Mouse (Mus musculus) right cerebral cortex, postnatal 4 days (tissue): ENCODE results near the gene Mkln1.
A peak's percentile ranks its signal among the peaks of the same experiment; 100 is the strongest.

Experiments
- DNase-seq: peaks from one replicate; pipeline ENCODE4 v3.0.0-alpha.2; 2022

Mkln1 gene

GRCm38 (mm10) chr6:31398431-31399205 lies at the start of gene Mkln1:
TSS of gene Mkln1 (plus strand) at chr6:31398735.
- DNase-seq = peak; percentile 89

- no peak for DNase-seq
Measured at GRCm38 (mm10) chr6:31356444-31357191, 41.9 kb upstream of the Mkln1 start.

- DNase-seq = no peak
Measured at GRCm38 (mm10) chr6:31357286-31357685, 41.2 kb upstream of the Mkln1 start.

- DNase-seq = no peak
Measured at GRCm38 (mm10) chr6:31362617-31363016, 35.9 kb upstream of the Mkln1 start.

- DNase-seq = no peak
Measured at GRCm38 (mm10) chr6:31364399-31364798, 34.1 kb upstream of the Mkln1 start.

GRCm38 (mm10) chr6:31367947-31368346 lies 30.6 kb upstream of the Mkln1 start:
- DNase-seq = no peak

- DNase-seq = no peak
Measured at GRCm38 (mm10) chr6:31368559-31368958, 30.0 kb upstream of the Mkln1 start.

- DNase-seq = peak; percentile 29
Measured at GRCm38 (mm10) chr6:31369875-31370274, 28.7 kb upstream of the Mkln1 start.

- DNase-seq = no peak
Measured at GRCm38 (mm10) chr6:31370550-31371061, 27.9 kb upstream of the Mkln1 start.

- DNase-seq = no peak
Measured at GRCm38 (mm10) chr6:31371140-31371539, 27.4 kb upstream of the Mkln1 start.

GRCm38 (mm10) chr6:31372620-31373019 lies 25.9 kb upstream of the Mkln1 start:
- DNase-seq = no peak

GRCm38 (mm10) chr6:31373084-31373673 lies 25.4 kb upstream of the Mkln1 start:
- no peak for DNase-seq

GRCm38 (mm10) chr6:31382989-31383388 lies 15.5 kb upstream of the Mkln1 start:
- DNase-seq = no peak

- no peak for DNase-seq
Measured at GRCm38 (mm10) chr6:31384794-31385193, 13.7 kb upstream of the Mkln1 start.

GRCm38 (mm10) chr6:31385281-31386145 lies 13.0 kb upstream of the Mkln1 start:
- DNase-seq = no peak

- no peak for DNase-seq
Measured at GRCm38 (mm10) chr6:31389716-31390115, 8.8 kb upstream of the Mkln1 start.

GRCm38 (mm10) chr6:31390243-31390981 lies 8.1 kb upstream of the Mkln1 start:
- no peak for DNase-seq

GRCm38 (mm10) chr6:31392871-31393270 lies 5.7 kb upstream of the Mkln1 start:
- DNase-seq = no peak

GRCm38 (mm10) chr6:31396118-31396517 lies 2.4 kb upstream of the Mkln1 start:
- DNase-seq = no peak

GRCm38 (mm10) chr6:31397308-31397707 lies 1.2 kb upstream of the Mkln1 start:
- no peak for DNase-seq

- DNase-seq = no peak
Measured at GRCm38 (mm10) chr6:31397775-31398430, 632 bp upstream of the Mkln1 start.
